Comparison of ENCODE assay signal across 8 mouse cellular contexts in genomic region chr7:127874812-127875626, GRCm38 (mm10). TPM values are rescaled to one million over a fixed set of nuclear protein-coding genes. Genes with fewer than 3 reads are reported as not detected.
DNase-seq lines count a peak whose midpoint lies in the region; ATAC-seq and TF ChIP-seq lines count a peak whose summit lies in the region.

No protein-coding gene starts in this region.

- H3ac ChIP-seq in myocyte (ENCODE audit: control insufficient read depth, insufficient read length), result peak overlapping the region; percentile 83

- H3K79me2 ChIP-seq in myocyte (ENCODE audit: control insufficient read depth, insufficient read depth), result peaks cover 77% of the 10 kb centered on the region

- peak; percentile 26 for ATAC-seq in inflammation-experienced regulatory T-cells, adult 6 months

- intact Hi-C loops in left cerebral cortex, adult 2 months (cut with DNase I), result loop anchor here (1.0 to 5.0 kb wide), 3 partner anchors 34 to 75 kb away; partner anchors contain the start of genes Hsd3b7, Stx1b and Stx4a
- intact Hi-C loops in left cerebral cortex, postnatal 14 days (cut with DNase I), result no loop called here

- H3K9me3 ChIP-seq in embryonic facial prominence, embryonic 10.5 days, result no peaks in the 10 kb centered on the region

- H3K27ac ChIP-seq in left cerebral cortex, adult 2 months, result peak overlapping the region; percentile 99
- peak overlapping the region; percentile 96 for H3K27ac ChIP-seq in embryonic facial prominence, embryonic 10.5 days (replicated peaks)

- H3K27me3 ChIP-seq in embryonic facial prominence, embryonic 10.5 days (replicated peaks; ENCODE audit: low read depth, poor library complexity, severe bottlenecking), result no peaks in the 10 kb centered on the region
- no peaks in the 10 kb centered on the region for H3K27me3 ChIP-seq in myocyte (ENCODE audit: control insufficient read depth, insufficient read depth, insufficient read length)

- peaks cover 22% of the 10 kb centered on the region for H3K4me1 ChIP-seq in embryonic facial prominence, embryonic 10.5 days

- no peak for TF ChIP-seq POLR2A in myocyte (IDR thresholded peaks at IDR 0.05; ENCODE audit: insufficient read length, low read depth)

- no peak for TF ChIP-seq CTCF in left cerebral cortex, adult 2 months (IDR thresholded peaks at IDR 0.05)

- DNase-seq in left cerebral cortex, adult 2 months (ENCODE audit: extremely low spot score in 1 of 2, low spot score in 2 of 2), result no peak
- no peak for DNase-seq in left cerebral cortex, postnatal 14 days (ENCODE audit: low spot score in 2 of 2)
- no peak for DNase-seq in embryonic facial prominence, embryonic 10.5 days (ENCODE audit: low spot score)
- no peak for DNase-seq in right cerebral cortex, postnatal 4 days
- no peak for DNase-seq in layer of hippocampus, adult 11-12 months (ENCODE audit: low spot score)
- no peak for DNase-seq in layer of hippocampus, adult 9-11 months

- peak overlapping the region; percentile 68 for H3K4me3 ChIP-seq in left cerebral cortex, adult 2 months
- H3K4me3 ChIP-seq in embryonic facial prominence, embryonic 10.5 days, result peak overlapping the region; percentile 93
- peak overlapping the region; percentile 98 for H3K4me3 ChIP-seq in myocyte

- peak overlapping the region; percentile 84 for H3K4me2 ChIP-seq in myocyte (ENCODE audit: low read depth)

- 5% methylated on average over 20 of the region's 20 CpGs for WGBS in embryonic facial prominence, embryonic 10.5 days

- H3K36me3 ChIP-seq in embryonic facial prominence, embryonic 10.5 days (replicated peaks), result peaks cover 65% of the 10 kb centered on the region
- H3K36me3 ChIP-seq in myocyte (ENCODE audit: control insufficient read depth, insufficient read depth), result peaks cover 7% of the 10 kb centered on the region

TF ChIP-seq in myocyte, 11 proteins besides CTCF, POLR2A, EP300 and RAD21:
- no peak for TF ChIP-seq MYOG (IDR thresholded peaks at IDR 0.05; ENCODE audit: control insufficient read depth in 1 of 3, insufficient read depth in 1 of 3, insufficient read length in 2 of 3, low read depth in 2 of 3)
- TF ChIP-seq MAX (IDR thresholded peaks at IDR 0.05; ENCODE audit: low read depth), result no peak

RNA-seq across cellular contexts. Expression of gene Zfp646, which starts 1.0 kb away (rescaled TPM):
- total RNA-seq in left cerebral cortex, adult 2 months (2021), result 10 to 100 TPM; 34.2 to 34.6 TPM
- total RNA-seq in left cerebral cortex, postnatal 14 days (2021), result 10 to 100 TPM; 25.0 to 25.6 TPM
- polyA plus RNA-seq in embryonic facial prominence, embryonic 10.5 days (2016; fragmentation: Nextera tagmentation; extraction: Ambion mirVana), result 19.9 and 21.8 TPM in 2 replicates
- polyA plus RNA-seq in inflammation-experienced regulatory T-cells, adult 6 months (2017; shearing (Covaris generic)), result 10 to 100 TPM; 17.4 to 29.8 (median 23.1) TPM
- 16.7 TPM for polyA plus RNA-seq in myocyte (2012; fragmentation: generic; extraction: Trizol)

RNA-seq across cellular contexts. Expression of gene Zfp668, which starts 1.6 kb away (rescaled TPM):
- total RNA-seq in left cerebral cortex, adult 2 months (2021), result 10 to 100 TPM; 23.3 to 24.1 TPM
- 10 to 100 TPM; 22.0 to 22.6 TPM for total RNA-seq in left cerebral cortex, postnatal 14 days (2021)
- 42.5 and 49.1 TPM in 2 replicates for polyA plus RNA-seq in embryonic facial prominence, embryonic 10.5 days (2016; fragmentation: Nextera tagmentation; extraction: Ambion mirVana)
- polyA plus RNA-seq in inflammation-experienced regulatory T-cells, adult 6 months (2017; shearing (Covaris generic)), result 10 to 100 TPM in 2 of 3 experiments, 1 to 10 TPM in 1; 8.6 to 11.1 (median 10.7) TPM
- 7.9 TPM for polyA plus RNA-seq in myocyte (2012; fragmentation: generic; extraction: Trizol)

RNA-seq across cellular contexts. Expression of gene Prss53, which starts 15.8 kb away (rescaled TPM):
- total RNA-seq in left cerebral cortex, adult 2 months (2021), result 1 to 10 TPM; 2.1 to 2.8 TPM
- total RNA-seq in left cerebral cortex, postnatal 14 days (2021), result 1 to 10 TPM; 1.3 TPM
- polyA plus RNA-seq in embryonic facial prominence, embryonic 10.5 days (2016; fragmentation: Nextera tagmentation; extraction: Ambion mirVana), result 0.64 and 0.79 TPM in 2 replicates
- under 1 TPM in 2 of 3 experiments, not detected in 1; 0.54 TPM for polyA plus RNA-seq in inflammation-experienced regulatory T-cells, adult 6 months (2017; shearing (Covaris generic))
- polyA plus RNA-seq in myocyte (2012; fragmentation: generic; extraction: Trizol), result 0.74 TPM

RNA-seq across cellular contexts. Expression of gene Gm21974, which starts 20.2 kb away (rescaled TPM):
- not detected for total RNA-seq in left cerebral cortex, adult 2 months (2021)
- not detected for total RNA-seq in left cerebral cortex, postnatal 14 days (2021)
- not detected in 2 replicates for polyA plus RNA-seq in embryonic facial prominence, embryonic 10.5 days (2016; fragmentation: Nextera tagmentation; extraction: Ambion mirVana)
- polyA plus RNA-seq in inflammation-experienced regulatory T-cells, adult 6 months (2017; shearing (Covaris generic)), result not detected
- polyA plus RNA-seq in myocyte (2012; fragmentation: generic; extraction: Trizol), result not detected

RNA-seq across cellular contexts. Expression of gene Vkorc1, which starts 20.4 kb away (rescaled TPM):
- total RNA-seq in left cerebral cortex, adult 2 months (2021), result 10 to 100 TPM; 22.0 to 23.4 TPM
- 10 to 100 TPM; 21.9 to 25.5 TPM for total RNA-seq in left cerebral cortex, postnatal 14 days (2021)
- 47.6 and 59.1 TPM in 2 replicates for polyA plus RNA-seq in embryonic facial prominence, embryonic 10.5 days (2016; fragmentation: Nextera tagmentation; extraction: Ambion mirVana)
- 10 to 100 TPM; 22.2 to 56.5 (median 56.1) TPM for polyA plus RNA-seq in inflammation-experienced regulatory T-cells, adult 6 months (2017; shearing (Covaris generic))
- polyA plus RNA-seq in myocyte (2012; fragmentation: generic; extraction: Trizol), result 65.9 TPM
